Mouse (Mus musculus): ENCODE measurements around the gene Retreg3. TPM values are rescaled to one million over a fixed set of nuclear protein-coding genes. Genes with fewer than 3 reads are reported as not detected.
A peak's percentile ranks its signal among the peaks of the same experiment; 100 is the strongest.

Retreg3 gene
- polyA plus RNA-seq, 1 experiment from 2014 or later, result 15.9 TPM

- H3K9ac ChIP-seq, result no peak overlapping the region
- H3K36me3 ChIP-seq, result no peaks in the 10 kb centered on the region
- H3K9me3 ChIP-seq (replicated peaks), result no peaks in the 10 kb centered on the region
- no peak overlapping the region for H3K4me2 ChIP-seq
- H3K27me3 ChIP-seq (replicated peaks), result no peaks in the 10 kb centered on the region
- H3K4me3 ChIP-seq, result no peak overlapping the region
- ATAC-seq (ENCODE audit: insufficient number of reproducible peaks, low FRiP score), result no peak
- H3K27ac ChIP-seq (ENCODE audit: poor library complexity, severe bottlenecking), result no peak overlapping the region
- peaks cover 25% of the 10 kb centered on the region; the same call in 1 of the 2 replicates for H3K4me1 ChIP-seq (replicated peaks)
- WGBS, result 30% methylated on average over 10 of the region's 10 CpGs
These were observed 26.7 kb upstream of the Retreg3 start for GRCm38 (mm10) chr11:101146377-101146776.

GRCm38 (mm10) chr11:101143338-101144225 lies 23.9 kb upstream of the Retreg3 start:
- Histone ChIP-seq H3K9ac (peak overlapping the region; percentile 19), H3K4me1 (replicated peaks) (peaks cover 31% of the 10 kb centered on the region), H3K27me3 (replicated peaks) (no peaks in the 10 kb centered on the region), H3K4me2 (peak overlapping the region; percentile 66), H3K9me3 (replicated peaks) (no peaks in the 10 kb centered on the region), H3K27ac (ENCODE audit: poor library complexity, severe bottlenecking) (no peak overlapping the region), H3K4me3 (peak overlapping the region; percentile 27), H3K36me3 (no peaks in the 10 kb centered on the region)
- WGBS, result 21% methylated on average over 19 of the region's 19 CpGs
- peak; percentile 28; the same call in 1 of the 2 replicates for ATAC-seq (ENCODE audit: insufficient number of reproducible peaks, low FRiP score)

- Histone ChIP-seq H3K36me3 (no peaks in the 10 kb centered on the region), H3K27me3 (replicated peaks) (no peaks in the 10 kb centered on the region), H3K9ac (no peak overlapping the region), H3K9me3 (replicated peaks) (no peaks in the 10 kb centered on the region), H3K4me1 (replicated peaks) (peaks cover 33% of the 10 kb centered on the region), H3K4me2 (no peak overlapping the region), H3K27ac (ENCODE audit: poor library complexity, severe bottlenecking) (no peak overlapping the region), H3K4me3 (no peak overlapping the region)
- WGBS, result 84% methylated on average over 10 of the region's 10 CpGs
- ATAC-seq (ENCODE audit: insufficient number of reproducible peaks, low FRiP score), result no peak
These were observed 22.7 kb upstream of the Retreg3 start for GRCm38 (mm10) chr11:101142215-101142967.

GRCm38 (mm10) chr11:101141088-101141487 lies 21.4 kb upstream of the Retreg3 start:
- Histone ChIP-seq H3K27me3 (replicated peaks) (no peaks in the 10 kb centered on the region), H3K4me3 (no peak overlapping the region), H3K4me1 (replicated peaks) (peaks cover 33% of the 10 kb centered on the region), H3K36me3 (no peaks in the 10 kb centered on the region), H3K9me3 (replicated peaks) (no peaks in the 10 kb centered on the region), H3K4me2 (no peak overlapping the region), H3K9ac (no peak overlapping the region), H3K27ac (ENCODE audit: poor library complexity, severe bottlenecking) (peak overlapping the region; percentile 50; the same call in 1 of the 2 replicates)
- ATAC-seq (ENCODE audit: insufficient number of reproducible peaks, low FRiP score), result no peak
- 82% methylated on average over 8 of the region's 8 CpGs for WGBS

- Histone ChIP-seq H3K4me1 (replicated peaks) (peaks cover 33% of the 10 kb centered on the region), H3K27me3 (replicated peaks) (no peaks in the 10 kb centered on the region), H3K9me3 (replicated peaks) (no peaks in the 10 kb centered on the region), H3K36me3 (no peaks in the 10 kb centered on the region), H3K27ac (ENCODE audit: poor library complexity, severe bottlenecking) (peak overlapping the region; percentile 50; the same call in 1 of the 2 replicates), H3K9ac (peak overlapping the region; percentile 68), H3K4me2 (peak overlapping the region; percentile 72), H3K4me3 (peak overlapping the region; percentile 43)
- no peak for ATAC-seq (ENCODE audit: insufficient number of reproducible peaks, low FRiP score)
- WGBS, result 23% methylated on average over 27 of the region's 27 CpGs
These were observed 20.6 kb upstream of the Retreg3 start for GRCm38 (mm10) chr11:101140164-101140819.

- no peak for ATAC-seq (ENCODE audit: insufficient number of reproducible peaks, low FRiP score)
- H3K27me3 ChIP-seq (replicated peaks), result no peaks in the 10 kb centered on the region
- peaks cover 34% of the 10 kb centered on the region for H3K4me1 ChIP-seq (replicated peaks)
- H3K4me2 ChIP-seq, result peak overlapping the region; percentile 38
- H3K9me3 ChIP-seq (replicated peaks), result no peaks in the 10 kb centered on the region
- 27% methylated on average over 15 of the region's 15 CpGs for WGBS
- H3K27ac ChIP-seq (ENCODE audit: poor library complexity, severe bottlenecking), result no peak overlapping the region
- H3K9ac ChIP-seq, result peak overlapping the region; percentile 31; the same call in 1 of the 2 replicates
- no peak overlapping the region for H3K4me3 ChIP-seq
- no peaks in the 10 kb centered on the region for H3K36me3 ChIP-seq
These were observed 19.0 kb upstream of the Retreg3 start for GRCm38 (mm10) chr11:101138536-101139181.

GRCm38 (mm10) chr11:101137000-101137399 lies 17.3 kb upstream of the Retreg3 start:
- ATAC-seq (ENCODE audit: insufficient number of reproducible peaks, low FRiP score), result no peak

GRCm38 (mm10) chr11:101134217-101134865 lies 14.6 kb upstream of the Retreg3 start:
- no peak for ATAC-seq (ENCODE audit: insufficient number of reproducible peaks, low FRiP score)
- H3K27ac ChIP-seq (ENCODE audit: poor library complexity, severe bottlenecking), result no peak overlapping the region
- H3K4me2 ChIP-seq, result no peak overlapping the region
- no peak overlapping the region for H3K9ac ChIP-seq
- H3K9me3 ChIP-seq (replicated peaks), result no peaks in the 10 kb centered on the region
- peaks cover 22% of the 10 kb centered on the region for H3K4me1 ChIP-seq (replicated peaks)
- WGBS, result 71% methylated on average over 13 of the region's 13 CpGs
- H3K36me3 ChIP-seq, result no peaks in the 10 kb centered on the region
- H3K27me3 ChIP-seq (replicated peaks), result no peaks in the 10 kb centered on the region
- no peak overlapping the region for H3K4me3 ChIP-seq

More at GRCm38 (mm10) chr11:101137000-101137399, 17.3 kb upstream of the Retreg3 start:
- no peak overlapping the region for H3K27ac ChIP-seq (ENCODE audit: poor library complexity, severe bottlenecking)
- H3K36me3 ChIP-seq, result no peaks in the 10 kb centered on the region
- peaks cover 27% of the 10 kb centered on the region for H3K4me1 ChIP-seq (replicated peaks)
- H3K9me3 ChIP-seq (replicated peaks), result no peaks in the 10 kb centered on the region
- H3K4me2 ChIP-seq, result no peak overlapping the region
- H3K9ac ChIP-seq, result no peak overlapping the region
- WGBS, result 75% methylated on average over 7 of the region's 7 CpGs
- H3K27me3 ChIP-seq (replicated peaks), result no peaks in the 10 kb centered on the region
- no peak overlapping the region for H3K4me3 ChIP-seq

- H3K36me3 ChIP-seq, result no peaks in the 10 kb centered on the region
- H3K4me2 ChIP-seq, result no peak overlapping the region
- no peak overlapping the region for H3K27ac ChIP-seq (ENCODE audit: poor library complexity, severe bottlenecking)
- 43% methylated on average over 12 of the region's 12 CpGs for WGBS
- H3K4me3 ChIP-seq, result no peak overlapping the region
- H3K9ac ChIP-seq, result no peak overlapping the region
- H3K27me3 ChIP-seq (replicated peaks), result no peaks in the 10 kb centered on the region
- H3K9me3 ChIP-seq (replicated peaks), result no peaks in the 10 kb centered on the region
- peaks cover 16% of the 10 kb centered on the region for H3K4me1 ChIP-seq (replicated peaks)
- ATAC-seq (ENCODE audit: insufficient number of reproducible peaks, low FRiP score), result no peak
These were observed 13.3 kb upstream of the Retreg3 start for GRCm38 (mm10) chr11:101133037-101133436.

GRCm38 (mm10) chr11:101131701-101132100 lies 12.0 kb upstream of the Retreg3 start:
- no peak overlapping the region for H3K4me2 ChIP-seq
- no peaks in the 10 kb centered on the region for H3K27me3 ChIP-seq (replicated peaks)
- H3K27ac ChIP-seq (ENCODE audit: poor library complexity, severe bottlenecking), result no peak overlapping the region
- no peak overlapping the region for H3K4me3 ChIP-seq
- no peak overlapping the region for H3K9ac ChIP-seq
- peaks cover 6% of the 10 kb centered on the region for H3K9me3 ChIP-seq (replicated peaks)
- H3K36me3 ChIP-seq, result peaks cover 7% of the 10 kb centered on the region
- peaks cover 16% of the 10 kb centered on the region for H3K4me1 ChIP-seq (replicated peaks)
- ATAC-seq (ENCODE audit: insufficient number of reproducible peaks, low FRiP score), result no peak
- WGBS, result 89% methylated on average over 6 of the region's 6 CpGs
